Mouse (Mus musculus) MEL (cell line): Measurements from ENCODE around the gene Myo18a.

Experiments used
- CHD1 ChIP-seq: IDR thresholded peaks from 2 replicates; pipeline ENCODE4 v1.6.1; 2012; ENCODE audit warnings: low read depth, mild to moderate bottlenecking, inconsistent platforms, low read length, improper control_type of control experiment
- CHD2 ChIP-seq: IDR thresholded peaks from 2 replicates; pipeline ENCODE4 v1.6.1; 2011; ENCODE audit warnings: low read length, improper control_type of control experiment
- CTCF ChIP-seq, 3 experiments: IDR thresholded peaks in 2 of 3; conservative IDR thresholded peaks in 1 of 3; 2 replicates each; pipeline ENCODE4 v1.5.1; 2011 to 2012; ENCODE audit warnings: low read length in 3 of 3, low read depth in 2 of 3, mild to moderate bottlenecking in 2 of 3, improper control_type of control experiment in 1 of 3, inconsistent platforms in 1 of 3, mixed read lengths in 1 of 3, moderate library complexity in 1 of 3; ENCODE audit not compliant: control insufficient read depth in 1 of 3, insufficient read depth in 1 of 3, poor library complexity in 1 of 3, severe bottlenecking in 1 of 3
- EP300 ChIP-seq, 2 experiments: IDR thresholded peaks; 2 replicates each; pipeline ENCODE4 v1.6.1; 2011; ENCODE audit warnings: improper control_type of control experiment in 2 of 2, low read length in 2 of 2, low read depth in 1 of 2, mild to moderate bottlenecking in 1 of 2
- GABPA ChIP-seq: IDR thresholded peaks from 2 replicates; pipeline ENCODE4 v1.6.1; 2012; ENCODE audit warnings: low read depth, mild to moderate bottlenecking, inconsistent platforms, low read length, improper control_type of control experiment, moderate library complexity
- GATA1 ChIP-seq: IDR thresholded peaks from 2 replicates; pipeline ENCODE4 v1.6.1; 2011; ENCODE audit warnings: low read depth, low read length, improper control_type of control experiment
- HCFC1 ChIP-seq: IDR thresholded peaks from 2 replicates; pipeline ENCODE4 v1.6.1; 2012; ENCODE audit warnings: low read depth, mild to moderate bottlenecking, inconsistent platforms, low read length, improper control_type of control experiment, moderate library complexity
- MAZ ChIP-seq: IDR thresholded peaks from 2 replicates; pipeline ENCODE4 v1.6.1; 2012; ENCODE audit warnings: low read depth, mild to moderate bottlenecking, inconsistent platforms, low read length, improper control_type of control experiment
- POLR2A ChIP-seq, 2 experiments: IDR thresholded peaks; 2 replicates each; pipeline ENCODE4 v1.6.1; 2011 to 2012; ENCODE audit warnings: low read length in 2 of 2, mild to moderate bottlenecking in 2 of 2, control low read depth in 1 of 2, improper control_type of control experiment in 1 of 2, low read depth in 1 of 2, moderate library complexity in 1 of 2; ENCODE audit not compliant: control insufficient read depth in 1 of 2, insufficient read depth in 1 of 2, poor library complexity in 1 of 2
- POLR2AphosphoS2 ChIP-seq: IDR thresholded peaks from 2 replicates; pipeline ENCODE4 v1.6.1; 2011; ENCODE audit warnings: low read length, improper control_type of control experiment
- RCOR1 ChIP-seq: IDR thresholded peaks from 2 replicates; pipeline ENCODE4 v1.6.1; 2012; ENCODE audit warnings: low read depth, mild to moderate bottlenecking, inconsistent platforms, low read length, improper control_type of control experiment
- TAL1 ChIP-seq: IDR thresholded peaks from 2 replicates; pipeline ENCODE4 v1.6.1; 2012; ENCODE audit warnings: mild to moderate bottlenecking, inconsistent platforms, low read length, moderate library complexity, mixed read lengths
- UBTF ChIP-seq: IDR thresholded peaks from 2 replicates; pipeline ENCODE4 v1.6.1; 2012; ENCODE audit warnings: low read depth, mild to moderate bottlenecking, inconsistent platforms, low read length, improper control_type of control experiment, moderate library complexity, borderline replicate concordance; ENCODE audit not compliant: insufficient read depth
- USF1 ChIP-seq: IDR thresholded peaks from 2 replicates; pipeline ENCODE4 v1.6.1; 2014; ENCODE audit warnings: low read depth, mild to moderate bottlenecking, inconsistent platforms, low read length, improper control_type of control experiment, moderate library complexity

DNA sequence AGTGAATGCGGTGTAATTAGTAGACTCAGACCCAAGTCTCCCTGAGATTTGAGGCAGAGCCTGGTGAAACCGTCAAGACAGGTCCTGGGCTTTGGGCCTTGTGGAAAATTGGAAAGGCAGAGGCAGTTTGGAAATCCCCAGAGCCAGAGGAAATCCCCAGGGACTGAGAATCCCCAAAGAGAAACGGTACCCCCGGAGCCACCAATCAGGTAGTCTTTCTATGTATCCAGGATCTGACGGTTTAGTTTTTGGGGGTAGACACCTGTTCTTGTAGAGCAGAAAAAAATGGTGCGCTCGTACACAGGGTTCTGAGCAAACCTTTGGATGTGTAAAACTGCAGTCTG lies 29.5 kb downstream of the Myo18a start:
- TF ChIP-seq CTCF (IDR thresholded peaks at IDR 0.05 in 2 of 3, conservative IDR thresholded peaks at IDR 0.05 in 1 of 3; ENCODE audit: control insufficient read depth in 1 of 3, insufficient read depth in 1 of 3, low read depth in 2 of 3, low read length in 3 of 3, poor library complexity in 1 of 3, severe bottlenecking in 1 of 3) = no peak
- TF ChIP-seq UBTF = no peak
- TF ChIP-seq POLR2AphosphoS2 = no peak
- no peak for TF ChIP-seq CHD2
- TF ChIP-seq EP300 (IDR thresholded peaks at IDR 0.05; ENCODE audit: low read depth in 1 of 2, low read length in 2 of 2) = no peak
- no peak for TF ChIP-seq RCOR1
- no peak for TF ChIP-seq POLR2A (IDR thresholded peaks at IDR 0.05; ENCODE audit: control insufficient read depth in 1 of 2, insufficient read depth in 1 of 2, low read depth in 1 of 2, low read length in 2 of 2, poor library complexity in 1 of 2)
- TF ChIP-seq CHD1 = no peak
- no peak for TF ChIP-seq USF1
- no peak for TF ChIP-seq GATA1
- no peak for TF ChIP-seq MAZ
- TF ChIP-seq GABPA = no peak
- no peak for TF ChIP-seq TAL1
- no peak for TF ChIP-seq HCFC1
